Mouse (Mus musculus): ENCODE results near the gene Nfkbib. TPM values are rescaled to one million over a fixed set of nuclear protein-coding genes. Genes with fewer than 3 reads are reported as not detected.

Gene Nfkbib
- polyA plus RNA-seq, 1 experiment from 2014 or later = 65.8 TPM

- 78% methylated on average over 13 of the region's 13 CpGs for WGBS
These were observed 8.7 kb downstream of the Nfkbib start for GRCm38 (mm10) chr7:28758623-28759022.

GRCm38 (mm10) chr7:28756079-28756478 lies 11.2 kb downstream of the Nfkbib start, which contains the start of gene Ccer2:
TSS of gene Ccer2 (plus strand) at chr7:28756174.
- Histone ChIP-seq H3K36me3 (replicated peaks) (peaks cover 15% of the 10 kb centered on the region), H3K27me3 (replicated peaks) (no peaks in the 10 kb centered on the region; the same call in 1 of the 2 replicates), H3K4me1 (peaks cover 6% of the 10 kb centered on the region; the same call in 1 of the 2 replicates), H3K4me2 (peak within 1 kb of the TSS; percentile 42), H3K9me3 (no peaks in the 10 kb centered on the region), H3K9ac (peak within 1 kb of the TSS; percentile 28; the same call in 1 of the 2 replicates), H3K4me3 (peak within 1 kb of the TSS; percentile 10; the same call in 1 of the 2 replicates), H3K27ac (no peak within 1 kb of the TSS)
- WGBS = 3% methylated on average over 17 of the region's 17 CpGs
- ATAC-seq (replicated peaks) = 0 out of 2 replicates have a peak, but pooled peaks have one; percentile 53

More at GRCm38 (mm10) chr7:28758623-28759022, 8.7 kb downstream of the Nfkbib start:
- peaks cover 6% of the 10 kb centered on the region; the same call in 1 of the 2 replicates for H3K4me1 ChIP-seq
- H3K27ac ChIP-seq = no peak overlapping the region
- no peaks in the 10 kb centered on the region for H3K9me3 ChIP-seq
- ATAC-seq (replicated peaks) = no peak
- H3K4me3 ChIP-seq = no peak overlapping the region
- H3K27me3 ChIP-seq (replicated peaks) = no peaks in the 10 kb centered on the region; the same call in 1 of the 2 replicates
- peaks cover 25% of the 10 kb centered on the region for H3K36me3 ChIP-seq (replicated peaks)
- no peak overlapping the region for H3K4me2 ChIP-seq
- H3K9ac ChIP-seq = no peak overlapping the region

GRCm38 (mm10) chr7:28749935-28750334 lies 17.4 kb downstream of the Nfkbib start:
- no peak overlapping the region for H3K27ac ChIP-seq
- 99% methylated on average over 7 of the region's 7 CpGs for WGBS
- no peak for ATAC-seq (replicated peaks)
- H3K9me3 ChIP-seq = no peaks in the 10 kb centered on the region
- H3K27me3 ChIP-seq (replicated peaks) = no peaks in the 10 kb centered on the region
- no peak overlapping the region for H3K4me2 ChIP-seq
- no peaks in the 10 kb centered on the region for H3K4me1 ChIP-seq
- no peaks in the 10 kb centered on the region for H3K36me3 ChIP-seq (replicated peaks)
- H3K4me3 ChIP-seq = no peak overlapping the region
- no peak overlapping the region for H3K9ac ChIP-seq

GRCm38 (mm10) chr7:28741709-28742438 lies 25.4 kb downstream of the Nfkbib start, which contains the start of the genes Mrps12 and Sars2:
TSS of gene Mrps12 (minus strand) at chr7:28741820.
TSS of gene Sars2 (plus strand) at chr7:28741992.
- H3K4me3 ChIP-seq = peak within 1 kb of the TSS; percentile 90
- no peaks in the 10 kb centered on the region for H3K27me3 ChIP-seq (replicated peaks)
- peaks cover 14% of the 10 kb centered on the region for H3K4me1 ChIP-seq
- WGBS = under 1% methylated on average over 39 of the region's 39 CpGs
- ATAC-seq (replicated peaks) = peak; percentile 99
- peak within 1 kb of the TSS; percentile 76 for H3K9ac ChIP-seq
- peak within 1 kb of the TSS; percentile 91 for H3K4me2 ChIP-seq
- H3K36me3 ChIP-seq (replicated peaks) = peaks cover 3% of the 10 kb centered on the region; the same call in 1 of the 2 replicates
- no peaks in the 10 kb centered on the region for H3K9me3 ChIP-seq
- H3K27ac ChIP-seq = peak within 1 kb of the TSS; percentile 92

- H3K4me2 ChIP-seq = peak overlapping the region; percentile 91
- H3K9me3 ChIP-seq = no peaks in the 10 kb centered on the region
- peaks cover 3% of the 10 kb centered on the region; the same call in 1 of the 2 replicates for H3K36me3 ChIP-seq (replicated peaks)
- H3K4me1 ChIP-seq = peaks cover 14% of the 10 kb centered on the region
- under 1% methylated on average over 13 of the region's 13 CpGs for WGBS
- H3K27me3 ChIP-seq (replicated peaks) = no peaks in the 10 kb centered on the region
- peak overlapping the region; percentile 90 for H3K4me3 ChIP-seq
- H3K9ac ChIP-seq = peak overlapping the region; percentile 73
- H3K27ac ChIP-seq = peak overlapping the region; percentile 74
- peak; percentile 27; the same call in 1 of the 2 replicates for ATAC-seq (replicated peaks)
These were observed 26.0 kb downstream of the Nfkbib start for GRCm38 (mm10) chr7:28741368-28741708.

GRCm38 (mm10) chr7:28740949-28741348 lies 26.4 kb downstream of the Nfkbib start:
- peak overlapping the region; percentile 91 for H3K4me2 ChIP-seq
- ATAC-seq (replicated peaks) = no peak
- H3K4me1 ChIP-seq = peaks cover 14% of the 10 kb centered on the region
- peak overlapping the region; percentile 74; the same call in 1 of the 2 replicates for H3K27ac ChIP-seq
- H3K9me3 ChIP-seq = no peaks in the 10 kb centered on the region
- no peaks in the 10 kb centered on the region for H3K27me3 ChIP-seq (replicated peaks)
- H3K9ac ChIP-seq = peak overlapping the region; percentile 73
- WGBS = 41% methylated on average over 9 of the region's 9 CpGs
- peak overlapping the region; percentile 90 for H3K4me3 ChIP-seq
- H3K36me3 ChIP-seq (replicated peaks) = peaks cover 3% of the 10 kb centered on the region; the same call in 1 of the 2 replicates

- Histone ChIP-seq H3K9me3 (no peaks in the 10 kb centered on the region), H3K27ac (no peak overlapping the region), H3K4me1 (peaks cover 14% of the 10 kb centered on the region), H3K4me3 (no peak overlapping the region), H3K36me3 (replicated peaks) (peaks cover 3% of the 10 kb centered on the region; the same call in 1 of the 2 replicates), H3K9ac (no peak overlapping the region), H3K27me3 (replicated peaks) (no peaks in the 10 kb centered on the region), H3K4me2 (no peak overlapping the region)
- ATAC-seq (replicated peaks) = no peak
- 96% methylated on average over 21 of the region's 21 CpGs for WGBS
These were observed 27.5 kb downstream of the Nfkbib start for GRCm38 (mm10) chr7:28739829-28740228.

- no peaks in the 10 kb centered on the region for H3K9me3 ChIP-seq
- no peak for ATAC-seq (replicated peaks)
- peaks cover 10% of the 10 kb centered on the region for H3K4me1 ChIP-seq
- H3K36me3 ChIP-seq (replicated peaks) = peaks cover 3% of the 10 kb centered on the region; the same call in 1 of the 2 replicates
- H3K4me2 ChIP-seq = no peak overlapping the region
- WGBS = 86% methylated on average over 6 of the region's 6 CpGs
- no peak overlapping the region for H3K9ac ChIP-seq
- H3K27me3 ChIP-seq (replicated peaks) = no peaks in the 10 kb centered on the region
- no peak overlapping the region for H3K4me3 ChIP-seq
- H3K27ac ChIP-seq = no peak overlapping the region
These were observed 31.6 kb downstream of the Nfkbib start for GRCm38 (mm10) chr7:28735701-28736100.

- Histone ChIP-seq H3K4me2 (peak overlapping the region; percentile 53), H3K4me1 (peaks cover 9% of the 10 kb centered on the region), H3K4me3 (peak overlapping the region; percentile 38), H3K36me3 (replicated peaks) (peaks cover under 1% of the 10 kb centered on the region; the same call in 1 of the 2 replicates), H3K9me3 (no peaks in the 10 kb centered on the region), H3K27ac (no peak overlapping the region), H3K9ac (no peak overlapping the region), H3K27me3 (replicated peaks) (no peaks in the 10 kb centered on the region)
- 6% methylated on average over 11 of the region's 11 CpGs for WGBS
- 0 out of 2 replicates have a peak, but pooled peaks have one; percentile 3 for ATAC-seq (replicated peaks)
These were observed 34.1 kb downstream of the Nfkbib start for GRCm38 (mm10) chr7:28733211-28733610.

- Histone ChIP-seq H3K4me2 (peak overlapping the region; percentile 53), H3K4me1 (peaks cover 9% of the 10 kb centered on the region), H3K9ac (peak overlapping the region; percentile 3; the same call in 1 of the 2 replicates), H3K27ac (no peak overlapping the region), H3K9me3 (no peaks in the 10 kb centered on the region), H3K4me3 (peak overlapping the region; percentile 38), H3K27me3 (replicated peaks) (no peaks in the 10 kb centered on the region), H3K36me3 (replicated peaks) (no peaks in the 10 kb centered on the region)
- peak; percentile 80 for ATAC-seq (replicated peaks)
- 2% methylated on average over 58 of the region's 58 CpGs for WGBS
These were observed 34.8 kb downstream of the Nfkbib start for GRCm38 (mm10) chr7:28732341-28733142.

- Histone ChIP-seq H3K4me1 (peaks cover 8% of the 10 kb centered on the region), H3K4me2 (no peak overlapping the region), H3K27me3 (replicated peaks) (no peaks in the 10 kb centered on the region), H3K36me3 (replicated peaks) (no peaks in the 10 kb centered on the region), H3K9ac (no peak overlapping the region), H3K27ac (no peak overlapping the region), H3K4me3 (no peak overlapping the region), H3K9me3 (no peaks in the 10 kb centered on the region)
- WGBS = 50% methylated on average over 10 of the region's 10 CpGs
- ATAC-seq (replicated peaks) = 0 out of 2 replicates have a peak, but pooled peaks have one; percentile 11
These were observed 39.5 kb downstream of the Nfkbib start for GRCm38 (mm10) chr7:28727649-28728340.

Measured in midbrain, embryonic 15.5 days (tissue).